Mouse (Mus musculus): ENCODE results near the gene Gle1. TPM values are rescaled to one million over a fixed set of nuclear protein-coding genes. Genes with fewer than 3 reads are reported as not detected.
A peak's percentile ranks its signal among the peaks of the same experiment; 100 is the strongest.
"Not testable (repeated sequence)": the region's sequence is repeated elsewhere in the genome, so short reads cannot be mapped to it uniquely, and the experiment has no call there.

The Gle1 gene
- polyA plus RNA-seq (2015; fragmentation: Nextera tagmentation; extraction: Ambion mirVana) = 44.5 and 45.5 TPM in 2 replicates

DNA sequence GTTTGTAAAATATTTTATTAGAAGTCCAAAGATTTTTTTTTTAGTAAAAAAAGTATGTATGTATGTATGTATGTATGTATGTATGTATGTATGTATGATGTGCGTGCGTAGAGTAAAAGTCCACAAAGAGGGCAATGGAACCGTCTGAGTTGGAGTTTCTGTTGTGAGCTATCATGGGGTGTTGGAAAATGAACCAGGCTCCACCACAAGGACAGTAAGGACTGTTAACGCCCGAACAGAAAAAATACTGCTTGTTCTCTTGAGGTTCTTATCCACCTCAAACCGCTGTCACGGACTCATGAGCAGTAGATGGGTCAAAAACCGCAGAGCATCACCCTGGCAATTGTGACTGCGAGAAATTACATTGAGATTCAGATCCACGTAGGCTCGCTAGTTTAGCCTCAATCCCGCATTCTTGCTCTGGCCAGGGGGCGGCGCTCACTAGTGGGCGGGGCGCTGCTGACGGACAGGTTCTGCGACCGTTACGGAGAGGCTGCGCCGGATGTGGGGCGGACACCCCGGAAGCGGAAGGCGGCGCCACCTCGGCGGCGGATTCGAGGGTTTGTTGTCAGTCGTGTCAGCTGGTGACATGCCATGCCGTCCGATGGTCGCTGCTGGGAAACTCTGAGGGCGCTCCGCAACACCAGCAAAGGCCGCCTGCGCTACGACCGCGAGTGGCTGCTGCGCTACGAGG lies at the start of gene Gle1:
TSS of gene Gle1 (plus strand) at position 521 of the 694 bp plus-strand sequence.
- H3K27ac ChIP-seq = peak within 1 kb of the TSS; percentile 77
- peak within 1 kb of the TSS; percentile 67 for H3K9ac ChIP-seq
- peaks cover 11% of the 10 kb centered on the region for H3K36me3 ChIP-seq
- peak within 1 kb of the TSS; percentile 98 for H3K4me3 ChIP-seq (replicated peaks)
- H3K4me2 ChIP-seq (replicated peaks) = peak within 1 kb of the TSS; percentile 70
- no peaks in the 10 kb centered on the region for H3K27me3 ChIP-seq (replicated peaks)
- ATAC-seq = peak; percentile 99
- 2% methylated on average over 44 of the region's 44 CpGs for WGBS
- H3K4me1 ChIP-seq (replicated peaks) = peaks cover 5% of the 10 kb centered on the region; the same call in 1 of the 2 replicates
- H3K9me3 ChIP-seq = no peaks in the 10 kb centered on the region

DNA sequence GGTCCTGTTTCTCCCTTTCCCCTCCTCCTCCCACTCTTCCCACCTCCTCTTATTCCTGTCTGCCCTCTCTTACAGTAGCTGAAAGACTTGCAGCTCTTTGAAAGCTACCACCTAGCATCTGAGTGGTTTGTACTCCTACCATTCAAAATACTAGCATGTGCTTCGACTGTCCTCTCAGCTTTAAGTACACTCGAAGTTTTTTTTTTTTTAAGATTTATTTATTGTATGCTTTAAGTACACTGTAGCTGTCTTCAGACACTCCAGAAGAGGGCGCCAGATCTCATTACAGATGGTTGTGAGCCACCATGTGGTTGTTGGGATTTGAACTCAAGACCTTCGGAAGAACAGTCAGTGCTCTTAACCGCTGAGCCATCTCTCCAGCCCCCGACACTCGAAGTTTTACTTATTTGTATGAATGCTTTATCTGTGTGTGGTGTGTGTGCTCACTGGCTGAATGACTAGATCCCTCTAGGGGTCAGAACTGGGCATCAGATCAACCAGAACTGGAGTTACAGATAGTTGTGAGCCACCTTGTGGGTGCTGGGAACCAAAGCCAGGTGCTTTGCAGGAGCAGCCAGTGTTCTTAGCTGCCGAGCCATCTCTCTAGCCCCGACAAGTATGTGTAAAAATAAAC lies 48.5 kb upstream of the Gle1 start:
- not testable (repeated sequence) for H3K36me3 ChIP-seq; H3K4me3 ChIP-seq (replicated peaks); H3K27me3 ChIP-seq (replicated peaks); H3K9me3 ChIP-seq; H3K9ac ChIP-seq; ATAC-seq; H3K4me2 ChIP-seq (replicated peaks); H3K27ac ChIP-seq
- H3K4me1 ChIP-seq (replicated peaks) = peaks cover 12% of the 10 kb centered on the region
- WGBS = 81% methylated on average over 9 of the region's 9 CpGs

DNA sequence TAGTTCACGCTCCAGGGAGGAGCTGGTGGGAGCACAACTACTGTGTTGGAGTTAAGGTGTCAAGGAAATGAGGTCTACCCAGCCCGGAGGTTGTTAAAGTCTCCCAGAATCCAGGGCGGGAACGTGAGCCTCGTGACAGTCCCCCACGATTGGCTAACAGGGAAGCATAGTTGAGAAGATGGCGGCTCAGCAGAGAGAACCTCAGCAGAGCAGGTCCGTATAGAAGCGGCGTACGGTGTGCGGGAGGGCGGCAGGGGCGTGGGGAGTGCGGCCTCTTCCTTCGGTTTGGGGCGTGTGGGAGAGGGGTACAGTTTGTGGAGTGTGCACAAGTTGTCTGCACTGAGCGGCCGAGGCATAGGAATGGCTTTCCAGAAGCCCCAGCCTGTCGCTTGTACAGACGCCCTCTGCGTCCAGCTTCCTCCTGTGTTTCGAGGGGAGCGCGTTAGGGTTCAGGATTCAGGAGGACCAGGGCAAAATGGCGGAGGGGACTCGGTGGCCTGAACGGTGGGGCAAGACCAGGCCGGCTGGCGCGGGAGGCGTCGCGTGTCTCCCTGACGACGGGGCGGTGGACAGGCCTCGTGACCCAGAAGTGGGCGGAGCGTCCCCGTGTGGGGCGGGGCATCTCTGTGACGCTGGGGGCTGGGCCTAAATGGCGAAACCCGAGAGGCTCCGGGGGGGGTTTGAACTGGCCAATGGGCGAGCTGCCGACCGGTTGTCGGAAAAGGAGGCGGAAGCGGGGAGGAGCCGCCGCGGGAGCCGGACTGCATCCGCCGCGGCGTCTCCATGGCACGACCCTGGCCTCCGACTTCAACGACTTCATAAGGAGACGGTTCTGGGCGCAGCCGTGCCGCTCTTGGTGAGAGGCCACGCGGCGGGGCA lies 45.9 kb upstream of the Gle1 start, which contains the start of gene Odf2:
TSS of gene Odf2 (plus strand) at position 156 of the 879 bp plus-strand sequence.
- H3K27ac ChIP-seq = peak within 1 kb of the TSS; percentile 91
- peak within 1 kb of the TSS; percentile 100 for H3K4me3 ChIP-seq (replicated peaks)
- peaks cover 12% of the 10 kb centered on the region for H3K4me1 ChIP-seq (replicated peaks)
- ATAC-seq = peak; percentile 93
- under 1% methylated on average over 70 of the region's 70 CpGs for WGBS
- H3K9ac ChIP-seq = peak within 1 kb of the TSS; percentile 90
- H3K27me3 ChIP-seq (replicated peaks) = no peaks in the 10 kb centered on the region
- peaks cover 18% of the 10 kb centered on the region for H3K36me3 ChIP-seq
- H3K4me2 ChIP-seq (replicated peaks) = peak within 1 kb of the TSS; percentile 93
- no peaks in the 10 kb centered on the region for H3K9me3 ChIP-seq

DNA sequence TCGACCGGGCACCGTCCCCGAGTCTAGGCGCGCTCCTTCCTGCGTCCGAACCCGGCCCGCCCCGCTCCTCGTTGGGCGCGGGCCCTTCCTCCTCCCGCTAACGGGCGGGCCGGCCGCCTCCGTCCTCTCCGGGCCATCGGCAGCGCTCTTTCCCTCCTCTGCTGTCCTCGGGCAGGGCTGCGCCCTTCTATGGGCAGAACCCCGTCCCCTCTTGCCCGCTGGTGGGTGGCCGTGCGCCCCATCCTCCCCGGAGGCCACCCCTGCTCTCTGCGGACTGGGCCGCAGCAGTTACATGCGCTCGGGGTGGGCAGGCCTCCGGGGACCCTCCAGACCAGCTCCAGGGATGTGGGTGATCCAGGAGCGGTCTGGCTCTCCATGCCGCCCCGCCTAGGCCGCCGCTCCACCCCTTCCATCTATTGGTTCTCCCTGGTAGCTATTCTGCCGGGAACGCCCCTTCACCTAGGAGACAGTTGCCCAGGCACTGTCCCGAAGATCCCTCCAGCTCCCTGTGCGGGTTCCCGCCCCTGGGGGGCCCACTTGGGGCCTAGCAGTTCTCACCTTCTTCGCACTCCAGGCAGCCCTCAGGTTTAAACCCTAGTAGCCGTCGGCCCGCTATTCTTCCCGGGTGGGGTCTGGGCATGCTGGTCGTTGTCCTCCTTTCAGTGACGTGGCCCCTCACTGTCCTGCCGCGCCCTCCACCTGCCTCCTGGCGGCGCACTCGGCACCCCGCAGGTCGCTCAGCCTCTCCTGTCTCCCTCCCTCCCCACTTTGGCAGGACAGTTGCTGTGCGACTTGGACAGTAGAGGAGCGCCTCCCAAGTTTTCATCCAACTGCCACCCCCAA lies 45.0 kb upstream of the Gle1 start:
- H3K4me2 ChIP-seq (replicated peaks) = peak overlapping the region; percentile 93
- H3K9ac ChIP-seq = peak overlapping the region; percentile 90
- peaks cover 12% of the 10 kb centered on the region for H3K4me1 ChIP-seq (replicated peaks)
- no peaks in the 10 kb centered on the region for H3K27me3 ChIP-seq (replicated peaks)
- ATAC-seq = peak; percentile 94
- H3K4me3 ChIP-seq (replicated peaks) = peak overlapping the region; percentile 100
- WGBS = under 1% methylated on average over 58 of the region's 61 CpGs
- H3K9me3 ChIP-seq = no peaks in the 10 kb centered on the region
- H3K36me3 ChIP-seq = peaks cover 23% of the 10 kb centered on the region
- peak overlapping the region; percentile 91 for H3K27ac ChIP-seq

DNA sequence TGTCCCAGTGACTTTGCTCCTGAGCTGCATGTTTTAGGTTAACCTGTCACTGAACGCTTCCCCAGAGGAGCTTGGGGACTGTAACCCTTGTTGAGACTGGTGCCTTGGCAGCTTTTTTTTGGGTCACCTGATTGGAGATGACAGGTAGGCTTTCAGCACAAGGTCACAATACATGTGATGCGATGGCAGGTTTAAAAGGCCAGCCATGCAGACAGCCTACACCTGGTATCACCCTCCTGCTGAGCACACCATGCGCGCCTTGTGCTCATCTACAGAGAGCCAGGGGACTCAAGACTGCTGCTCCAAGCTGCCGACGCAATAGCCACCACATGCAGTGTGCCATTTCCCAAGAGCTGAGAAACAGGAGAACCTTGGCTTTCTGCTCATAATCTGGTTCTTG lies 43.5 kb upstream of the Gle1 start:
- H3K27ac ChIP-seq = no peak overlapping the region
- H3K36me3 ChIP-seq = peaks cover 31% of the 10 kb centered on the region
- 90% methylated on average over 6 of the region's 6 CpGs for whole genome bisulfite sequencing

DNA sequence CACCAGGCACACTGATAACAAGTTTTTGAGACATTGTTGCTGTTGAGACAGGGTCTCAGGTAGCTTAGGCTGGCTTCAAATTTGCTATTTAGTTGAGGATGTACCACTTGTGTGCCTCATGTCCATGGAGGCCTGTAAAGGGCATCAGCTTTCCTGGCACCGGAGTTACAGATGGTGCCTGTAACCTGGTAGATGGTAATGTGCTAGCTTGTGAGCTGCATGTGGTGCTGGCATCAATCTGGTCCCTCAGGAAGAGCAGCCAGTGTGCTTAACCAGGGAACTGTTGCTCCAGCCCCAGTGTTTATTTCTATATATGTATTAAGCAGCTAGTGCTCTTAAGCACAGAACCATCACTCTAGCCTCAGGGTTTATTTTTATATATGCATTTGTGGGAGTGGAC lies 39.2 kb upstream of the Gle1 start:
- Histone ChIP-seq H3K4me2 (replicated peaks) (no peak overlapping the region), H3K36me3 (peaks cover 57% of the 10 kb centered on the region), H3K9ac (no peak overlapping the region), H3K27me3 (replicated peaks) (no peaks in the 10 kb centered on the region), H3K9me3 (no peaks in the 10 kb centered on the region), H3K4me1 (replicated peaks) (peaks cover 4% of the 10 kb centered on the region), H3K27ac (no peak overlapping the region), H3K4me3 (replicated peaks) (no peak overlapping the region)
- 100% methylated on average over 1 of the region's 1 CpGs for WGBS
- ATAC-seq = no peak

More for the DNA sequence above, 43.5 kb upstream of the Gle1 start:
- no peak overlapping the region for H3K4me2 ChIP-seq (replicated peaks)
- no peak overlapping the region for H3K4me3 ChIP-seq (replicated peaks)
- no peak overlapping the region for H3K9ac ChIP-seq
- peaks cover 12% of the 10 kb centered on the region for H3K4me1 ChIP-seq (replicated peaks)
- no peaks in the 10 kb centered on the region for H3K9me3 ChIP-seq
- no peak for ATAC-seq
- no peaks in the 10 kb centered on the region for H3K27me3 ChIP-seq (replicated peaks)

DNA sequence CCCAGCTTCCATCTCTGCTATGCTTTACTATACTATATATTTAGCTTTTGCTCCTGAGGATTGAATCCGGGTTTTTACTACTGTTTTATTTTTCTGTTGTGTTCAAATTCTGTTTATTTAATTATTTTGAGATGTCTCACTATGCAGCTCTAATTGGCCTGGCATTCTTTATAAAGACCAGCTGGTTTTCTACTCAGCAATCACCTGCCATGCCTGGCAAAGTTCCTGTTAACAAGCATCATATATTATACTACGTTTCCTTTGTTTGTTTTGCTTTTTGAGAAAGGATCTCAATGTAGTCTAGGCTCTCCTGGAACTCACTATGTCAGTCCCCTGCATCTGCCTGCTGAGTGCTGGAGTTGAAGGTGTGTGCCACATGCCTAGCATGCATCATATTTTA lies 37.9 kb upstream of the Gle1 start:
- Histone ChIP-seq H3K4me3 (replicated peaks) (no peak overlapping the region), H3K27me3 (replicated peaks) (no peaks in the 10 kb centered on the region), H3K4me1 (replicated peaks) (no peaks in the 10 kb centered on the region), H3K36me3 (peaks cover 69% of the 10 kb centered on the region), H3K9ac (no peak overlapping the region), H3K9me3 (no peaks in the 10 kb centered on the region), H3K4me2 (replicated peaks) (no peak overlapping the region), H3K27ac (no peak overlapping the region)
- no peak for ATAC-seq
- WGBS = 80% methylated on average over 2 of the region's 2 CpGs

DNA sequence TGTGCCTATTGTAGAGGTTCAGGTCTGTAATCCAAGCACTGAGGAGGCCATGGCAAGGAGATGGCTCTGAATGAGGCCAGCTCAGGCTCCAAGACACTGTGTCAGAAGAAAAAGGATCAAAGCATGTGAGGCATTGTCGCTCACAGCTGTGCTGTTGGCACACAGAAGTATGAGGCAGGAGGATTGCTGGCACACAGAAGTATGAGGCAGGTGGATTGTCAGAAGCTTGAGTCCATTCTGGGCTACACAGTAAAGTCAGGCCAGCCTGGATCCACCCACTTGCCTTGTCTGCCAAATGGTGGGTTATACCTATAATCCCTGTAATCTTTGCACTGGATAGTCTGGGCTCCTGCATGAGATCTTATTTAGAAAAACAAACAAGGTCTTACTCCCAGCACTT lies 37.1 kb upstream of the Gle1 start:
- H3K4me3 ChIP-seq (replicated peaks) = no peak overlapping the region
- 94% methylated on average over 1 of the region's 1 CpGs for WGBS
- H3K9ac ChIP-seq = no peak overlapping the region
- H3K27ac ChIP-seq = no peak overlapping the region
- H3K9me3 ChIP-seq = no peaks in the 10 kb centered on the region
- peaks cover 68% of the 10 kb centered on the region for H3K36me3 ChIP-seq
- no peaks in the 10 kb centered on the region for H3K27me3 ChIP-seq (replicated peaks)
- H3K4me2 ChIP-seq (replicated peaks) = no peak overlapping the region
- no peaks in the 10 kb centered on the region for H3K4me1 ChIP-seq (replicated peaks)
- ATAC-seq = no peak

DNA sequence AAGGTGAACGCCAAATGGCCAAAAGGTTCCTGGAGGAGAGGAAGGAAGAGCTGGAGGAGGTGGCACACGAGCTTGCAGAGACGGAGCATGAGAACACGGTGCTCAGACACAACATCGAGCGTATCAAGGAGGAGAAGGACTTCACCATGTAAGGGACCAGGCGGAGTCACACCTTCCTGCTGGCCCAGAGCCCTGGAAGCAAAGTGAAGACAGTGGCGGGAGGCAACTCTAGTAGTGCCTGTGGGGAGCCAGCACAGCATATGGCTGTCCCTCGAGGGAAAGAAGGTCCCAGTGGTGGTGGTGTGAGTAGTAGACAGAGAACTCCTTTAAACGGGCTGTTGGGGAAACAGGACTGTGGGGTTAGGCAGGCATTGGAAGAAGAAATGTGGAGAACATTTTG lies 33.0 kb upstream of the Gle1 start:
- 86% methylated on average over 10 of the region's 10 CpGs for WGBS
- Histone ChIP-seq H3K9me3 (no peaks in the 10 kb centered on the region), H3K4me2 (replicated peaks) (no peak overlapping the region), H3K27me3 (replicated peaks) (no peaks in the 10 kb centered on the region), H3K4me3 (replicated peaks) (no peak overlapping the region), H3K27ac (no peak overlapping the region), H3K4me1 (replicated peaks) (no peaks in the 10 kb centered on the region), H3K36me3 (peaks cover 63% of the 10 kb centered on the region), H3K9ac (no peak overlapping the region)
- ATAC-seq = no peak

DNA sequence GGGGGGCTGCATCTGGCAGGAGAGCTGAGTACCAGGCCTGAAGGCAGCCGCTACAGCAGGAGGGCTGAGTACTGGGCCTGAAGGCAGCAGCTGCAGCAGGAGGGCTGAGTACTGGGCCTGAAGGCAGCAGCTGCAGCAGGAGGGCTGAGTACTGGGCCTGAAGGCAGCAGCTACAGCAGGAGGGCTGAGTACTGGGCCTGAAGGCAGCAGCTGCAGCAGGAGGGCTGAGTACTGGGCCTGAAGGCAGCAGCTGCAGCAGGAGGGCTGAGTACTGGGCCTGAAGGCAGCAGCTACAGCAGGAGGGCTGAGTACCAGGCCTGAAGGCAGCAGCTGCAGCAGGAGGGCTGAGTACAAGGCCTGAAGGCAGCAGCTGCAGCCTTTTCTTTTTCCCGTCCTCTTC lies 27.1 kb upstream of the Gle1 start:
- not testable (repeated sequence) for H3K27me3 ChIP-seq (replicated peaks); H3K4me1 ChIP-seq (replicated peaks); H3K9ac ChIP-seq; H3K27ac ChIP-seq; H3K4me3 ChIP-seq (replicated peaks); H3K9me3 ChIP-seq; ATAC-seq; H3K4me2 ChIP-seq (replicated peaks)
- WGBS = 87% methylated on average over 2 of the region's 2 CpGs
- peaks cover 44% of the 10 kb centered on the region for H3K36me3 ChIP-seq

DNA sequence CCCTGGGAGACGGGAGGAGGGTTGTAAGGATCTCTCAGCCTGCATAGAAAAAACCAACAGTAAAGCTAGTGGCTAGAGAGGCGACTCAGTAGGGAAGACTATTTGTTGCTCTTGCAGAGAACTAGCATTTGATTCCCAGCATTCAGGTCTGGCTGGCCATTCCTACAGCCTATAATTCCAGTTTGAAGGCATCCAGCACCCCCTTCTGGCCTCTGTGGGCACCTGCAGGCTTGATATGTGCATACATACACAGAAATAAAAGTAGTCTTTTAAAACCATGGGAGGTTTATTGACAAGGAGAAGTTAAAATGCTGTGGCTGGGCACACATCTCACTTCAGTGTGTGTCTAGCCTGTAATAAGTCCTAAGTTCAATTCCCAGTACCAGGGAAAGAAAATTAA lies 25.2 kb upstream of the Gle1 start:
- Histone ChIP-seq H3K9me3 (no peaks in the 10 kb centered on the region), H3K36me3 (peaks cover 44% of the 10 kb centered on the region), H3K27ac (no peak overlapping the region), H3K9ac (no peak overlapping the region), H3K4me3 (replicated peaks) (no peak overlapping the region), H3K4me1 (replicated peaks) (no peaks in the 10 kb centered on the region), H3K27me3 (replicated peaks) (no peaks in the 10 kb centered on the region), H3K4me2 (replicated peaks) (no peak overlapping the region)
- WGBS = 95% methylated on average over 2 of the region's 2 CpGs
- no peak for ATAC-seq

Measured in intestine, embryonic 15.5 days (tissue).